Mouse (Mus musculus) myocyte (in vitro differentiated cells): ENCODE measurements at regions not wholly inside any gene's neighbourhood (a gene's known extent, or its start where the extent isn't known, plus 50 kb on each side); places are given as distances from the start of the nearest gene placed in this dataset.
A peak's percentile ranks its signal among the peaks of the same experiment; 100 is the strongest.

Experiments used
- CEBPB ChIP-seq: IDR thresholded peaks from 2 replicates; pipeline ENCODE4 v1.6.1; 2011; ENCODE audit warnings: mild to moderate bottlenecking, moderate library complexity; ENCODE audit not compliant: poor library complexity, insufficient read depth, severe bottlenecking
- MYOD1 ChIP-seq, 3 experiments: IDR thresholded peaks; one replicate each; pipeline ENCODE4 v1.6.1; 2011; ENCODE audit warnings: control low read depth in 2 of 3, low read depth in 2 of 3, mild to moderate bottlenecking in 2 of 3, moderate library complexity in 1 of 3; ENCODE audit not compliant: insufficient read length in 2 of 3, control insufficient read depth in 1 of 3
- POLR2A ChIP-seq: IDR thresholded peaks from one replicate; pipeline ENCODE4 v1.6.1; 2011; ENCODE audit warnings: low read depth, mild to moderate bottlenecking, control low read depth, moderate library complexity; ENCODE audit not compliant: insufficient read length
- USF1 ChIP-seq: IDR thresholded peaks from one replicate; pipeline ENCODE4 v1.6.1; 2011; ENCODE audit warnings: low read depth, mild to moderate bottlenecking, control low read depth, moderate library complexity

DNA sequence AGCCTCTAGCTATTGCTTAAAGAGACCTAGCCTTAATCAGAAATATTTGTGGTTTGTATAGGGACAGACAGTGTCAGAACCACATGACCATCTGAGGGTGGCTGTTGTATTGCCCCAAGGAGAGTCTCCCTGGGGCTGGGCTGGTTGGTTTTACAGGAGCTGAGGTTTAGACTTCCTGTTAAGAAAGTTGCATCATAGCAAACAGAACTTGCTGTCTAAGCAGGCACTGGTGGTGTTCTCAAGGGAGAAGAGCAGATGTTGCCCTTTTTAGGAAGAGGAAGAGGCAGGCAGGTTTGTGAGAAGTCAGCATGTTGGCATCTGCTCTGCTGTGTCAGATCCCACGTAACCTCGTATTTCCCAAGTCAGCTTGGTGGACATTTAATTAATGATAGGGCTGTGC, 52.7 kb upstream of the Tut7 start:
- peak in 2 of 3 experiments; percentile 67 to 73 for TF ChIP-seq MYOD1 (IDR thresholded peaks at IDR 0.05; ENCODE audit: control insufficient read depth in 1 of 3, insufficient read length in 2 of 3, low read depth in 2 of 3)
- peak; percentile 97 for TF ChIP-seq CEBPB
- TF ChIP-seq POLR2A: no peak
- peak; percentile 64 for TF ChIP-seq USF1
